Mouse (Mus musculus) midbrain, embryonic 13.5 days (tissue): ENCODE measurements at regions not wholly inside any gene's neighbourhood (a gene's known extent, or its start where the extent isn't known, plus 50 kb on each side); places are given as distances from the start of the nearest gene placed in this dataset.

Experiments used
- ATAC-seq: fragments of 200-750 bp; cut with Nextera tagmentation; 2 replicates; pipeline ENCODE4 v1.8.0; 2017; ENCODE audit warnings: mild to moderate bottlenecking, moderate TSS enrichment, moderate library complexity
- H3K27ac ChIP-seq: fragments of 300-500 bp; sonication (generic); 2 replicates; pipeline ENCODE4 v1.5.1; 2015; ENCODE audit warnings: inconsistent platforms, mild to moderate bottlenecking, moderate library complexity
- H3K27me3 ChIP-seq: fragments of 300-500 bp; sonication (generic); 2 replicates; pipeline ENCODE4 v1.6.1; 2015; ENCODE audit warnings: mild to moderate bottlenecking, inconsistent platforms
- H3K36me3 ChIP-seq: fragments of 300-500 bp; sonication (generic); 2 replicates; pipeline ENCODE4 v1.6.1; 2015; ENCODE audit warnings: mild to moderate bottlenecking, inconsistent platforms
- H3K4me1 ChIP-seq: fragments of 300-500 bp; sonication (generic); replicated peaks from 2 replicates; pipeline ENCODE4 v1.6.1; 2015; ENCODE audit warnings: inconsistent platforms
- H3K4me2 ChIP-seq: fragments of 300-500 bp; sonication (generic); replicated peaks from 2 replicates; pipeline ENCODE4 v1.6.1; 2015; ENCODE audit warnings: moderate library complexity, mild to moderate bottlenecking, inconsistent platforms
- H3K4me3 ChIP-seq: fragments of 300-500 bp; sonication (generic); replicated peaks from 2 replicates; pipeline ENCODE4 v1.5.1; 2015; ENCODE audit warnings: mild to moderate bottlenecking, inconsistent platforms
- H3K9ac ChIP-seq: fragments of 300-500 bp; sonication (generic); replicated peaks from 2 replicates; pipeline ENCODE4 v1.6.1; 2015; ENCODE audit warnings: mild to moderate bottlenecking, inconsistent platforms
- H3K9me3 ChIP-seq: fragments of 300-500 bp; sonication (generic); 2 replicates; pipeline ENCODE4 v1.6.1; 2016; ENCODE audit warnings: mild to moderate bottlenecking, inconsistent platforms
- WGBS: fragments of 180-500 bp; shearing (Covaris S2); methylation state at CpG from one replicate; pipeline ENCODE4 v1.1.7; 2015; 5-methylcytosine and 5-hydroxymethylcytosine counted together

- Histone ChIP-seq H3K36me3 (no peaks in the 10 kb centered on the region), H3K27ac (no peak overlapping the region), H3K4me3 (no peak overlapping the region), H3K9me3 (0 out of 2 replicates have a peak, but pooled peaks cover 2% of the 10 kb centered on the region), H3K27me3 (no peaks in the 10 kb centered on the region), H3K9ac (no peak overlapping the region), H3K4me1 (no peaks in the 10 kb centered on the region), H3K4me2 (no peak overlapping the region)
- 64% methylated on average over 5 of the region's 5 CpGs for WGBS
- ATAC-seq, result no peak
These were observed 73.4 kb upstream of the Nabp1 start for GRCm38 (mm10) chr1:51551624-51552023.

DNA sequence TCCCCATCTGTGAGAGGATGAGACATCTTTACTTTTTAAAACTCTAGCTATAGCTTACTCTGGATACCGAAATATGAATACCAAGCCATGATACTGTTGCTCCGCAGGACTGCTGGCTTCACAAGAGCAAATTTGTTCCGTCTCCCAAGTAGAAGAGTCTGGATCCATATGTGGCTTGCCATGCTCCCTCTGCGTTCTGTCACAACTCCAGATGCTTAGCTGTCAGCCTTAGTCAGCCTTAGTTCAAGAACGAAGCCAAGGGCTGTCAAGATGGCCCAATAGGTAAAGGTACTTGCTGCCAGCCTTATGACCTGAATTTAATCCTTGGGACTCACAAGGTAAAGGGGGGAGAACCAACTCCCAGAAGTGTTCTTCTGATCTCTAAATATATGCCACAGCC lies 64.6 kb upstream of the Nabp1 start:
- Histone ChIP-seq H3K4me3 (no peak overlapping the region), H3K27ac (no peak overlapping the region), H3K36me3 (no peaks in the 10 kb centered on the region), H3K9me3 (no peaks in the 10 kb centered on the region), H3K27me3 (no peaks in the 10 kb centered on the region), H3K4me2 (no peak overlapping the region), H3K9ac (no peak overlapping the region), H3K4me1 (no peaks in the 10 kb centered on the region)
- no peak for ATAC-seq
- WGBS, result 94% methylated on average over 5 of the region's 5 CpGs

DNA sequence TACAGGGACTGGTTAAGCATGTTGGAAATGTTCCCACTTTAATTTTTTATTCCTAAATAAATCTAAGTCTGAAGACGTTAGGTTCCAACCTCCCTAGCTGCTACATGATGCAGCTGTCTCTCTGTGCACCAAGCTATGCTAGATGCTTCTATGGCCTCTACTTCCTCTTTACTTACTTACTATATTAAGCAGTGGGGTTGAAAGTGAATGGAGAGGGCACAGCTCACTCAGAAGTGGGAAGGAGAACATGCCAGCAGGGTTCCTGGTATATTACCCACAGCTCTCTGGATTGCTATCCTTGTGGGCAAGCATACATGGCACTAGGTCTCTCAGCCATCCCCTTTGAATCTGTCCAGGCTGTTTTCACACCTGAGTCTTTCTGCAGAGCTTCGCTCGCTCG lies 61.4 kb upstream of the Nabp1 start:
- ATAC-seq, result no peak
- Histone ChIP-seq H3K4me1 (no peaks in the 10 kb centered on the region), H3K27ac (no peak overlapping the region), H3K4me3 (no peak overlapping the region), H3K9ac (no peak overlapping the region), H3K27me3 (no peaks in the 10 kb centered on the region), H3K4me2 (no peak overlapping the region), H3K36me3 (no peaks in the 10 kb centered on the region), H3K9me3 (no peaks in the 10 kb centered on the region)
- 85% methylated on average over 4 of the region's 4 CpGs for WGBS

GRCm38 (mm10) chr1:51538836-51539235 lies 60.6 kb upstream of the Nabp1 start:
- H3K27ac ChIP-seq, result no peak overlapping the region
- 48% methylated on average over 2 of the region's 2 CpGs for WGBS
- no peak for ATAC-seq

DNA sequence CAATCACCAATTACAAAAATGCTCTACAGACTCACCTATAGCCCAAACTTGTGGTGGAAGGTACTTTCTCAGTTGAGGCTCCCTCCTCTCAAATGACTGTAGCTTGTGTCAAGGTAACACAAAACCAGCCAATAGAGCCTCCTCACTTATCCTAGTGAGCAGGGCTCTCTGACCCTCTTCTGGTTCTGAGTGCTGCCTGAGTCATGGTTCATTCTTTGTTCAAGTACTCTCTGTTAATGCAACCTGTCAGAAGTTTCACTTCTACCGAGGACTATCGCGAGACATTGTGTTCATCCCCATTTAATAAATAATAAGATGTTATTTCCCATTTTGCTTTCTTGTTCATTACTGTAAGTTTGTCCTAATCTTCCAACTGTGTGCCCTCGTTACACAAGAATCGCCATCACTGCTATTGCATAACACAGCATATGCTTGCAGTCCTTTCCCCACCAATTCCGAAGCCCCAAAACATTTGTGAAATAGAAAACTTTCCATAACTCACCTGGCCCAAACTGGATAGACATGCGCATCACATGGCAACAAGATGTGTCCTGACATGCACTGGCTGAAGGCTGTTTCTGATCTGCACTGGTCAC lies 59.6 kb upstream of the Nabp1 start:
- Histone ChIP-seq H3K9me3 (no peaks in the 10 kb centered on the region), H3K4me3 (no peak overlapping the region), H3K4me1 (no peaks in the 10 kb centered on the region), H3K27ac (no peak overlapping the region), H3K9ac (no peak overlapping the region), H3K27me3 (no peaks in the 10 kb centered on the region), H3K36me3 (no peaks in the 10 kb centered on the region), H3K4me2 (no peak overlapping the region)
- no peak for ATAC-seq
- 95% methylated on average over 7 of the region's 7 CpGs for WGBS

More at GRCm38 (mm10) chr1:51538836-51539235, 60.6 kb upstream of the Nabp1 start:
- Histone ChIP-seq H3K9me3 (no peaks in the 10 kb centered on the region), H3K4me1 (no peaks in the 10 kb centered on the region), H3K4me2 (no peak overlapping the region), H3K27me3 (no peaks in the 10 kb centered on the region), H3K4me3 (no peak overlapping the region), H3K9ac (no peak overlapping the region), H3K36me3 (no peaks in the 10 kb centered on the region)

GRCm38 (mm10) chr1:51536076-51536475 lies 57.9 kb upstream of the Nabp1 start:
- no peaks in the 10 kb centered on the region for H3K4me1 ChIP-seq
- no peak overlapping the region for H3K4me3 ChIP-seq
- WGBS, result 83% methylated on average over 1 of the region's 1 CpGs
- no peak overlapping the region for H3K4me2 ChIP-seq
- H3K9me3 ChIP-seq, result no peaks in the 10 kb centered on the region
- H3K27me3 ChIP-seq, result no peaks in the 10 kb centered on the region
- H3K9ac ChIP-seq, result no peak overlapping the region
- no peaks in the 10 kb centered on the region for H3K36me3 ChIP-seq
- no peak for ATAC-seq
- no peak overlapping the region for H3K27ac ChIP-seq

DNA sequence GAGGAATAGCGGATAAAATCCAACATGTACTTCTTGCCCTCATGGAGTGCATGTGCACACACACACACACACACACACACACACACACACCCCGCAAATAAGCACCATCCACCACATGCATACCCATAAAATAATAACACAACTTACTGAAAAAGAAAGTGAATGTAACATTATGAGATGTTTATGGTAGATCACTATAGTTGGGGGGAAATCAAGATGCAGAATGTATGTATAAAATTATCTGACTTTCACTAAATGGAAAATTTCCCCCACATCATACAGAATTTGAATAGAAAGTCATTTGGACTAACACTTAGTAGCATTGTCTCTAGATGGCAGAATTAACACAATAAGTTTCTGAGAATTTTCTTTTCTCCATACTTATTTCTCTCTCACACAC lies 57.2 kb upstream of the Nabp1 start:
- H3K9ac ChIP-seq, result no peak overlapping the region
- WGBS, result 95% methylated on average over 2 of the region's 2 CpGs
- H3K4me1 ChIP-seq, result no peaks in the 10 kb centered on the region
- no peak for ATAC-seq
- H3K4me2 ChIP-seq, result no peak overlapping the region
- no peaks in the 10 kb centered on the region for H3K36me3 ChIP-seq
- H3K9me3 ChIP-seq, result no peaks in the 10 kb centered on the region
- no peak overlapping the region for H3K27ac ChIP-seq
- no peaks in the 10 kb centered on the region for H3K27me3 ChIP-seq
- H3K4me3 ChIP-seq, result no peak overlapping the region

DNA sequence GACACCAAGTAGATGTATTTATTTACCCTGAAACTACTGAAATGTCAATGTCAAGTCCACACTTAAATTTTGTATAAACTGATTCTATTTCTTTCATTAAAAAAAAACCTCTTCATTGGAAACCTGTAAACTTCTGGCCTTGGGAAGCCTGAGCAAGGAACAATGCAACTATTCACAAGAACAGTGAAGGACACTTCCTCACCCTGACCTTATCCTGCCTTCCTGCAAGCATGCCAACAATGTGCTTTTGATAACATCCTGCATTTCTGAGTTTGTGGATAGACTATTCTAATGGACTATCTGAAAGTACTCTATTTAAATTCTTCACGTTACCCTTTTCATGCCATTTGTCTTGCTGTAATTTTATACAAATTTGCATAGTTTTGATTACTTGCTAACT lies 53.1 kb upstream of the Nabp1 start:
- no peak overlapping the region for H3K4me3 ChIP-seq
- 69% methylated on average over 1 of the region's 1 CpGs for WGBS
- no peak for ATAC-seq
- no peaks in the 10 kb centered on the region for H3K4me1 ChIP-seq
- no peak overlapping the region for H3K9ac ChIP-seq
- H3K9me3 ChIP-seq, result no peaks in the 10 kb centered on the region
- no peaks in the 10 kb centered on the region for H3K27me3 ChIP-seq
- no peaks in the 10 kb centered on the region for H3K36me3 ChIP-seq
- no peak overlapping the region for H3K27ac ChIP-seq
- H3K4me2 ChIP-seq, result no peak overlapping the region

DNA sequence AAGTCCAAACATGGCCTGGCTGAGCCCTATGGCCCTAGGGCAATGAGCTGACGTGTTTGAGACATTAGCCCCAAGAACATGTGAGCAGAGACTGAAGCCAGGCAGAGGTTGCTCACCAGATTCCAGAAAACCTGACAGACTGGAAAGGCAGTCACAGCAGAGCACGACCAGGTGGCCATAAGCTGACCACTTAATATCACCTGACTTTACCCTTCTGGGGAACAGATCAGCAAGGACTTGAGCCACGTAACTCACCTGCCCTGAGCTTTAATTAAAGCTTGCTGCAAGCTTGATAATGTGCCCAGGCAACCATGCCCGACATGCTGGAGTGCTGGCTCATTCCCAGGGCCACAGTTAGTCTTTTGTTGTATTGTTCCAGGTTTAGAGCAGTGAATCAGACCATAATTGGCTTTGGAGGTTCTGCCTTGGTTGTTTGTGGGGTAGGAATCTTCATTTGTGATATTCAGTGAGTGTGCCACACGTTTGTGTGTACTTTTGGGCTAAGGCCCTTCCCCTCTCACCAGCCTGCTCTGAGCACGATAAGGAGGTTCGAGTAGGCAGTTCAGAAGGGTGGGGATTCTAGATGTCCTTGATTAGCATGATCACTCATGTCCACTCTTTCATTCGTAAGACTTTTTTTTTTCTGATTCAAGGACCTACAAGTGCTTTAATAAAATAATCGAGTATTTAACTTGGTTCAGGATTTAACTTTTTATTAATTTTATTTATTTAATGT lies 52.1 kb upstream of the Nabp1 start:
- no peaks in the 10 kb centered on the region for H3K4me1 ChIP-seq
- H3K9ac ChIP-seq, result no peak overlapping the region
- 50% methylated on average over 9 of the region's 9 CpGs for WGBS
- H3K9me3 ChIP-seq, result no peaks in the 10 kb centered on the region
- no peak for ATAC-seq
- no peak overlapping the region for H3K4me2 ChIP-seq
- no peaks in the 10 kb centered on the region for H3K27me3 ChIP-seq
- no peaks in the 10 kb centered on the region for H3K36me3 ChIP-seq
- H3K4me3 ChIP-seq, result no peak overlapping the region
- H3K27ac ChIP-seq, result no peak overlapping the region

DNA sequence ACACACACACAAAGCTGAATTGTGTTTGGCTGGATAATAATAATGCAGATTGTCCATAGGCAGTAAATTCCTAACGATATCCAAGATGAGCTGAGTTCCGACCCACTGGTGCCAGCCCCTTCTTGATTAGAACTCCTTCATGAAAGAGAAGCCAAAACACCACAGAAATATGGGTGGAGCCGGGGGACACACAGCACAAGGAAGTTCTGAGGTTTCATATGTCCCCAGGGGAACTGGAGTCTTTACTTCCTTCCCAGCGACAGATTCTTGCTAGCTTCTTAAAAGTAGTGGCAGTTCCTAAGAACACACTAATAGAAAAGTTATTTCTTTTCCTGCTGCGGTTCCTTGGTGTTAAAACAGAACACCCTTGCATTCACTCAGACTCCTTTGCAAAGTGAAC lies 51.4 kb upstream of the Nabp1 start:
- H3K27ac ChIP-seq, result no peak overlapping the region
- ATAC-seq, result no peak
- WGBS, result 84% methylated on average over 5 of the region's 5 CpGs

GRCm38 (mm10) chr1:51528671-51529070 lies 50.4 kb upstream of the Nabp1 start:
- no peak overlapping the region for H3K4me3 ChIP-seq
- H3K9me3 ChIP-seq, result no peaks in the 10 kb centered on the region
- no peak overlapping the region for H3K9ac ChIP-seq
- no peaks in the 10 kb centered on the region for H3K27me3 ChIP-seq
- no peaks in the 10 kb centered on the region for H3K4me1 ChIP-seq
- WGBS, result 90% methylated on average over 1 of the region's 1 CpGs
- H3K27ac ChIP-seq, result no peak overlapping the region
- ATAC-seq, result no peak
- no peaks in the 10 kb centered on the region for H3K36me3 ChIP-seq
- H3K4me2 ChIP-seq, result no peak overlapping the region

More for the DNA sequence above, 51.4 kb upstream of the Nabp1 start:
- H3K4me2 ChIP-seq, result no peak overlapping the region
- no peak overlapping the region for H3K4me3 ChIP-seq
- no peaks in the 10 kb centered on the region for H3K36me3 ChIP-seq
- no peaks in the 10 kb centered on the region for H3K4me1 ChIP-seq
- no peaks in the 10 kb centered on the region for H3K9me3 ChIP-seq
- no peaks in the 10 kb centered on the region for H3K27me3 ChIP-seq
- no peak overlapping the region for H3K9ac ChIP-seq
